Mouse (Mus musculus) kidney, postnatal 4 days (tissue): ENCODE data around the gene Gm10192.
"Not testable (repeated sequence)": the region's sequence is repeated elsewhere in the genome, so short reads cannot be mapped to it uniquely, and the experiment has no call there.

Experiments
- DNase-seq, 2 experiments: peaks; one replicate each; pipeline ENCODE4 v3.0.0; 2021; ENCODE audit warnings: mixed read lengths in 2 of 2

Gm10192 gene

GRCm38 (mm10) chr4:97183066-97183465, at the start of gene Gm10192:
Gm10192 (minus strand) TSS chr4:97183166.
- not testable (repeated sequence) for DNase-seq

GRCm38 (mm10) chr4:97230411-97231104, 47.6 kb upstream of the Gm10192 start:
- DNase-seq = no peak

GRCm38 (mm10) chr4:97219701-97220100, 36.7 kb upstream of the Gm10192 start:
- DNase-seq = no peak

- DNase-seq = no peak
Measured at GRCm38 (mm10) chr4:97217906-97218305, 34.9 kb upstream of the Gm10192 start.

- no peak for DNase-seq
Measured at GRCm38 (mm10) chr4:97212514-97212913, 29.5 kb upstream of the Gm10192 start.

- DNase-seq = not testable (repeated sequence)
Measured at GRCm38 (mm10) chr4:97202986-97203385, 20.0 kb upstream of the Gm10192 start.

GRCm38 (mm10) chr4:97193176-97193575, 10.2 kb upstream of the Gm10192 start:
- DNase-seq = no peak

GRCm38 (mm10) chr4:97192601-97193000, 9.6 kb upstream of the Gm10192 start:
- no peak for DNase-seq

GRCm38 (mm10) chr4:97180396-97180795, 2.6 kb downstream of the Gm10192 start:
- no peak for DNase-seq

- DNase-seq = no peak
Measured at GRCm38 (mm10) chr4:97156841-97157345, 26.1 kb downstream of the Gm10192 start.

- DNase-seq = no peak
Measured at GRCm38 (mm10) chr4:97156084-97156483, 26.9 kb downstream of the Gm10192 start.

- no peak for DNase-seq
Measured at GRCm38 (mm10) chr4:97153554-97153953, 29.4 kb downstream of the Gm10192 start.

GRCm38 (mm10) chr4:97142484-97142883, 40.5 kb downstream of the Gm10192 start:
- DNase-seq = no peak
